Mouse (Mus musculus) lung, postnatal 10 days (tissue): ENCODE measurements around the gene 4930447C04Rik.
A peak's percentile ranks its signal among the peaks of the same experiment; 100 is the strongest.

Source experiments
- DNase-seq: peaks from one replicate; pipeline ENCODE4 v3.0.0; 2021

4930447C04Rik gene

GRCm38 (mm10) chr12:72835518-72836015 is 105.0 kb downstream of the 4930447C04Rik start:
- peak; percentile 35 for DNase-seq

- DNase-seq = peak; percentile 12
Observed at GRCm38 (mm10) chr12:72834773-72835517, 105.6 kb downstream of the 4930447C04Rik start.

- peak; percentile 21 for DNase-seq
Observed at GRCm38 (mm10) chr12:72831711-72832432, 108.7 kb downstream of the 4930447C04Rik start.
